Mouse (Mus musculus) c-Kit-positive CD71-positive TER-119-negative erythroid progenitor cells, embryonic 14.5 days (primary cell): ENCODE data around the gene Hcfc1.

ENCODE experiments used
- DNase-seq: peaks from one replicate; pipeline ENCODE4 v3.0.0-alpha.2; 2013; ENCODE audit warnings: low read depth

The Hcfc1 gene

GRCm38 (mm10) chrX:73941860-73942259 lies 24.3 kb downstream of the Hcfc1 start:
- DNase-seq, result no peak

- DNase-seq, result no peak
Observed at GRCm38 (mm10) chrX:73931871-73932270, 34.3 kb downstream of the Hcfc1 start.

GRCm38 (mm10) chrX:73930402-73931062 lies 35.6 kb downstream of the Hcfc1 start, which contains the start of gene Renbp:
Renbp (minus strand) TSS chrX:73930850.
- peak; percentile 60 for DNase-seq

DNA sequence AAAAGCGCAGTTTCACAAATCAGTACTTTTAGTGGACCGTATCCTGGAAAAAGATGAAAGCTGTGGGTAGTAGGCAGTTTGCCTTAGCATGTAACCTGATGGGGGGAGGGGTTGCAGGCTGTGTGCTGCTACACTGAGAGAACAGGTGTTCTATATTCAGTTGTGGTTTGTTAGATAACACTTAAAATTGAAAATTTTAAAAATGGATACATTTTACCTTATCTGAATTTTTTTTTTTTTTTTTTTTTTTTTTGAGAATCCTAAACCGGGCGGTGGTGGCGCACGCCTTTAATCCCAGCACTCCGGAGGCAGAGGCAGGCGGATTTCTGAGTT lies 43.6 kb downstream of the Hcfc1 start:
- DNase-seq, result no peak

DNA sequence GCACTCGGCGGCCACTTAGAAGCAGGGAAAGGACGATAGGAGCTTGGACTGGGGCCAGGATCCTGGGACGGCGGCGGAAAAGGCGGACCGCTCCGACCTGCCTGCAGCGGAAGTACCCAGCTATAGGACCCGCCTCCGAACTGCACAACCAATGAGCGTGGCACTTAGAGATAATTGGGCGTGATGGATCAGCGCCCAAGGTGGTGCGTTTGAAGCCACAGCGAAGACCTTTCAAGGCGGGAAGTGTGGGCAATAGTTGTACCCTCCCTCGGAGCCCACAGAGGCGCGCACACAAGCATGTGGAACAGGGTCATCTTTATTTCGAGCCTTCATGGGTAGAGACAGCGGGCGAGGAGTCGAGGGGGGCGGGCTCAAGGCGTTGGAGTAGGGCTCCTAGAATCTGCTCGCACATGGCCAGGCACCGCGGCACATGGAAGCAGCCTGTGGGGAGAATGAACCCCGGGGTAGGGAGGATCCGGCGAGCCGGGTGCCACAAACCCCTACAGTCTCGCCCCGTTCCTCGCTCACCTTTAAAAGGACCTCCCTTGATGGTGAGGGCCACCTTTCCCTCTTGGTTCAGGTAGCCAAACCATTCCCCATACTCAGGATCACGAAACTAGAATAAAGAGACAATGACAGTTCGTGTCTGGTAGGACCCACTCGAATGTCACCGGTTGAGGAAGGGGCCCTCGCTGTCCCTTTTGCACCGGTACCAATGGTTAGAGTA lies 44.2 kb downstream of the Hcfc1 start, which contains the start of the genes Arhgap4 and Naa10:
Gene Arhgap4 (minus strand): TSS at position 48 of the 727 bp plus-strand sequence.
Gene Naa10 (minus strand): TSS at position 122 of the 727 bp plus-strand sequence.
- DNase-seq, result peak; percentile 81

GRCm38 (mm10) chrX:73921285-73921822 lies 44.8 kb downstream of the Hcfc1 start:
- DNase-seq, result no peak

- no peak for DNase-seq
Observed at GRCm38 (mm10) chrX:73918631-73919030, 47.5 kb downstream of the Hcfc1 start.

DNA sequence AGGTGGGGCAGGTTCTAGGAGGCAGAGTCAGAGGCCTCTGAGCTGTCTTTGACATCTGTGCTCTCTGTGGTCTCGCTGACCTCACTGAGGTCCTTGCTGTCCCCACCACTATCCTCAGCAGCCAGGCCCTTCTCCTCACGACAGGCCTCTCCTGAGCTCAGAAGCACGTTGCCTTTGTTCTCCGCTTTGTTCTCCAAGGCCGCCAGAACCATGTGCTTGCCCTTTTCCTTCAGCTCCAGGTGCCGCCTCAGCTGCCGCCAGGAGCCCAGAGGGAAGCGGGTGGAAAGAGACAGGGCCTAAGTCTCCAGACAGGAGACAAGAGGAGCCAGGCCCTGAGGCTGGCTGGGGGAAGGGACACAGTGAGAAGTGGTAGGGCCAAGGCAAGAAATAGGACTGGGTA lies 49.2 kb downstream of the Hcfc1 start:
- DNase-seq, result no peak

DNA sequence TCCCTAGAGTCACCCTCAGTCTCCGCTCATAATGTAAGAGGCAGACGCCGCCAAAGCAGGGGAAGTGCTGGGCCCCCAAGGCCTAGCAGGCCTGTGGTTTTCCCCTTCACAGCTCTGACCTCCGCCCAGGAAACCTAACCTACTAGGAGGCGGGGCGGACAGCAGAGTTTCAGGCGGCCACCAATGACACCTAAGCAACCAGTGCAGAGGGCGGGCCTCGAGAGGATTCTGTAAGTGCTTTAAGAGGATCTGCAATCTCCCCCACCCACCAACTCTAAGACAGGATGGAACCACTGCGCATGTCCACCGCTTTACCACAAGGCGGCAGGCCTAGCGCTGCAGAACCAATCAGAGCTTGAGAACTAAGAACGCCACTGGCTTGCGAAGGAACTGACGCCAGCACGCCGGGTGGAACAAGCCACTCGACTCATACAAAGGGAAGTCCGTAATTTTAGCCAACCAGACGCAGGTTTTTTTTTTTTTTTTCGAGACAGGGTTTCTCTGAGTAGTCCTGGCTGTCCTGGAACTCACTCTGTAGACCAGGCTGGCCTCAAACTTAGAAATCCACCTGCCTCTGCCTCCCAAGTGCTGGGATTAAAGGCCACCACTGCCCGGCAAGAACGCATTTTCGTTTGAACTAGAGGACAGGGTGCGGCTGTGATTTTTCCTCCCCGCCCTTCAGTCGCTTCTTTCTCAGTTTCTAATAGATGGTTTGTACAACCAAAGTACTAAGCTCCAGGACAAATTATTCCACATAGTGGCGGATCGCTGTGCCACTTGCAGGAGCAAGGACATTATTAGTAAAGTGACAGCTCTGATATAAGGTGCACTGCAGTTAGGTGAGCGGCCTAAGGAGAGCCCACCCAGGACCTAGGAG lies 51.1 kb downstream of the Hcfc1 start:
- DNase-seq, result peak; percentile 90

DNA sequence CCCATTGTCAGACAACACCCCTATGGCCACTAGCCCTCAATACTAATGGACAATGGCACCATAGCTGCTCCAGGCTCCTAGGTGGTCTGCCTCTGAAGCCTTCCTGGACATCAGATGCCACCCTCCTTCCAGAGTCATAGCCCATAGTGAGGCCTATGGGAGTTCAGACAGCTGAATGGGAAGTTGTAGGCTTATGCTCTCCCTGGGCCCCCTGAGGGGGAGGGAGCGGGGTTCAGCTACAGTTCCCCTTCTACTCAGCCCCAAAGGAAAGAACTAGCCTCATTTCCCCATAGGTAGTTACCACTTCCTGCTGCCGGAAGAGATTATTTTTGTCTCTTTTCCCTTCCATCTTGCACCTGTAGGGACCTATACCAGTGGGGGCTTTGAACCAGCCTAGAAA lies 54.6 kb downstream of the Hcfc1 start:
- DNase-seq, result no peak

DNA sequence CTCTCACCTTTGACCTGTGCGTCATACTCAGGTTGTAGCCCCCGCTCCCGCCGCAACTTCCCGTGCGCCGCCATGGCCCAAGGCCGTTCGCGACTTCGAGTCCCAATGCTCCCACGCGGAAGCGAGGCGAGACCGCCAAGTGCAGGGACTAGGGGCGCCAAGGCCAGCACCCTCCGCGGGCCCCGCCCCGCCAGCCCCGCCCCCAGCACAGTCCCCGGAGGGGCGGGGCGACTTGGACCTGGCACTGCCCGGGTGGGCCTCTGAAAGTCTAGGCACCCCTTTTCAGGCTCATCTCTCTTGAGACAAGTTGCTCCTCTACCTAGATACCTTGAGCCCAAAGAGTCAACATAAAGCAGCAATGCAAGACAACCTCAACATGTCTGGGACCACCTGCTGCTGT lies 55.0 kb downstream of the Hcfc1 start:
- no peak for DNase-seq

- no peak for DNase-seq
Observed at GRCm38 (mm10) chrX:73910451-73910850, 55.7 kb downstream of the Hcfc1 start.

DNA sequence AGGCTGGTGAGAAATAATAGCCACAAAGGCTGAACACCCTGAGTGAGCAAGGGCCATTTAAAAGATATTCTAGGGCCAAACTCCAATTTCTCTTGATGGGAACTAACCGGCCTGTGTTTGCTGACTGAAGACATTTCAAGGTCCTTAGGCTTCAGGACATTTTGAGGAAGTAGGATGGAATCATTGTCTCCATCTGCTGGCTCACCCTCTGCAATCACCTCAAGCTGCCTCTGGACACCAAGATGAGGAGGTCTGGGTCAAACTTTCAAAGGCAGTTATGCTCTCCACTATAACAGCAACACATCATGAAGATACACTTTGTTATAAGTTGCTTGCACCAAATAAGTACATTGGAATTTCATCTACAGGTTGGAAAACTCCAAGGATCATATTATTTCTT lies 56.1 kb downstream of the Hcfc1 start:
- no peak for DNase-seq

DNA sequence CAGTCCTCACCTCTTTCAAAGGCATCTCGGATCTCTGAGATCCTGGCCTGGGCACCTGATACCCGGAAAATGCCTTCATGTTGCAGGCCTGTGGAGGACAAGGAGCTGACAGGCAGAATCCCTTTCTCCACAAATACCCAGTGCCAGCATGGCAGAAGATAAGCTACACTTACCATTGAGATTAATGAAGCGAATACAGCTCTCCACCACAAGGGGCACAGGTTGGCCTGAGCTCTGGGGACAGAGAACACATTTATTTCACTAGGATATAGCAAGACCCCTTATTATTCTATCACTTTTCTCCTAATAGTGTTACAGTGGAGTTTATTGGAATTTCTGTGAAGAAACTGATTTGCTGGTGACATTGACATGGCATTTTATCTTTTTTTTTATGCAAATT lies 68.2 kb downstream of the Hcfc1 start:
- DNase-seq, result no peak

- peak; percentile 28 for DNase-seq
Observed at GRCm38 (mm10) chrX:73895719-73896118, 70.4 kb downstream of the Hcfc1 start, which contains the start of gene L1cam. L1cam (minus strand) TSS chrX:73896105.

DNA sequence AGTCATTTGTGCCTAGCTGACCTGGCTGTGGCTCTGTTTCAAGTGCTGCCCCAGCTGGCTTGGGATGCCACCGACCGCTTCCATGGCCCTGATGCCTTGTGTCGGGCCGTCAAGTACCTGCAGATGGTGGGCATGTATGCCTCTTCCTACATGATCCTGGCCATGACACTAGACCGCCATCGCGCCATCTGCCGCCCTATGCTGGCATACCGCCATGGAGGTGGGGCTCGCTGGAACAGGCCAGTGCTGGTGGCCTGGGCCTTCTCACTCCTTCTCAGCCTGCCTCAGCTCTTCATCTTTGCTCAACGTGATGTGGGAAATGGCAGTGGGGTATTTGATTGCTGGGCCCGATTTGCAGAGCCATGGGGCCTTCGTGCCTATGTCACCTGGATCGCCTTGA lies 73.3 kb downstream of the Hcfc1 start:
- no peak for DNase-seq
